Mouse (Mus musculus) hindbrain, postnatal 0 days (tissue): Measurements from ENCODE around the gene Prom1. TPM values are rescaled to one million over a fixed set of nuclear protein-coding genes. Genes with fewer than 3 reads are reported as not detected.
A peak's percentile ranks its signal among the peaks of the same experiment; 100 is the strongest.

Source experiments
- ATAC-seq: fragments of 200-750 bp; cut with Nextera tagmentation; 2 replicates; pipeline ENCODE4 v1.8.0; 2017; ENCODE audit warnings: mild to moderate bottlenecking, moderate TSS enrichment, moderate library complexity
- DNase-seq: peaks from one replicate; pipeline ENCODE4 v3.0.0-alpha.2; 2015; ENCODE audit warnings: low spot score
- H3K27ac ChIP-seq: fragments of 300-500 bp; sonication (generic); 2 replicates; pipeline ENCODE4 v1.5.1; 2014; ENCODE audit warnings: mild to moderate bottlenecking
- H3K27me3 ChIP-seq: fragments of 300-500 bp; sonication (generic); 2 replicates; pipeline ENCODE4 v1.6.1; 2014; ENCODE audit warnings: low read length, mixed read lengths; ENCODE audit not compliant: insufficient read depth
- H3K36me3 ChIP-seq: fragments of 300-500 bp; sonication (generic); 2 replicates; pipeline ENCODE4 v1.6.1; 2014; ENCODE audit warnings: low read length, mixed read lengths; ENCODE audit not compliant: insufficient read depth
- H3K4me1 ChIP-seq: fragments of 300-500 bp; sonication (generic); 2 replicates; pipeline ENCODE4 v1.6.1; 2014; ENCODE audit warnings: antibody characterized with exemption, low read length, mixed read lengths; ENCODE audit not compliant: insufficient read depth
- H3K4me2 ChIP-seq: fragments of 300-500 bp; sonication (generic); 2 replicates; pipeline ENCODE4 v1.6.1; 2014; ENCODE audit warnings: low read depth, mild to moderate bottlenecking, low read length, moderate library complexity, mixed read lengths
- H3K4me3 ChIP-seq: fragments of 300-500 bp; sonication (generic); 2 replicates; pipeline ENCODE4 v1.5.1; 2014; ENCODE audit warnings: low read length
- H3K9ac ChIP-seq: fragments of 300-500 bp; sonication (generic); replicated peaks from 2 replicates; pipeline ENCODE4 v1.6.1; 2014; ENCODE audit warnings: mild to moderate bottlenecking, low read length, moderate library complexity, mixed read lengths
- H3K9me3 ChIP-seq: fragments of 300-500 bp; sonication (generic); 2 replicates; pipeline ENCODE4 v1.6.1; 2016; ENCODE audit warnings: low read length, mixed read lengths
- CTCF ChIP-seq: IDR thresholded peaks from 2 replicates; pipeline ENCODE4 v1.5.1; 2016; ENCODE audit warnings: antibody characterized with exemption, control low read depth, low read depth
- WGBS: fragments of 180-500 bp; shearing (Covaris S2); extraction: QIAGEN DNeasy Blood & Tissue Kit; methylation state at CpG from one replicate; pipeline ENCODE4 v1.1.7; 2014; 5-methylcytosine and 5-hydroxymethylcytosine counted together
- polyA plus RNA-seq: library from polyadenylated mRNA; unstranded; fragments of >200 nt; fragmentation: Nextera tagmentation; extraction: Ambion mirVana; gene quantifications from 2 replicates; pipeline ENCODE4 v1.2.1, GENCODE M21; 2015
- total RNA-seq: library from RNA; depleted of rRNA; stranded (reverse); fragments of >200 nt; gene quantifications from 2 replicates; pipeline ENCODE4 v1.2.3, GENCODE M21; 2014

The Prom1 gene
- total and polyA plus RNA-seq, 2 experiments from 2014 or later, result 21.0 to 22.6 TPM

DNA sequence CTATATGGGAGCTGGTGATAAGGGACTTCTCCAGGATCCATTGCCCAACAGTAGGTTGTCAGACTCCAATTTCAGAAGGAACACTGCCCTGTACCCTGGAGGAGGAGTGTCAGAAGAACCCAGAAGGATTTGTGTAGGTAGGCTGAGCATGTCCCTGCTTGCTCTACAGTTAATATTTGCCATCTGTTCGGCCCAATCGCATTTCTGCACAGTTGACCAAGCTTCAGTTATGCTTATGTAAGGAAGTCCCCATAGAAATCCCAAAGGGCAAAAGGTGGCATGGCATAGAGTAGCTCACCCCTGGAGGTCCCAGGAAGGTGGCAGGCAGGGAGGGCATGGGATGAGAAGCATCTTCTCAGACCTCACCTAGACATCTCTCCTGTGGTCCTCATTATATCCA lies 19.6 kb upstream of the Prom1 start:
- Histone ChIP-seq H3K27ac (no peak overlapping the region), H3K4me3 (no peak overlapping the region), H3K27me3 (no peaks in the 10 kb centered on the region), H3K9me3 (no peaks in the 10 kb centered on the region), H3K9ac (no peak overlapping the region), H3K4me2 (no peak overlapping the region), H3K4me1 (no peaks in the 10 kb centered on the region), H3K36me3 (no peaks in the 10 kb centered on the region)
- no peak for TF ChIP-seq CTCF
- ATAC-seq (no peak), DNase-seq (no peak)
- 85% methylated on average over 2 of the region's 2 CpGs for WGBS

DNA sequence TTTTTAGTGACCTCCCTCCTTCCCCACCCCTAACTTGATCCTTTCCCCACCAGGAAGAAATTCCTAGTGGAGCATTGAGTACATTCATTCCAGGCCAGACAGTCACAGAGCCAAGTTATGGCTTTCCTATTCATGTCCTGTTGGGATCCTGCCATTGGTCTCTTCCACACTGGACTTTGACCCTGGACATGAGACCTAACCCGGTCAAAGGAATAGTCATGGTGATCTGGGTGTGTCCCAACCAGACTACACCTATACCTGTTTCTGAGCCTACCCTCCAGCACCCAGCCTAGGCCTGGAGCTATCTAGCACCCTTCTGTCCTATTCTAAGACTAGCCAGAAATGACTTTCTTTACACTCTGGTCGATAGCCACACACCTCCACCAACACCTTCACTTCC lies 11.3 kb upstream of the Prom1 start:
- Histone ChIP-seq H3K27ac (no peak overlapping the region), H3K27me3 (no peaks in the 10 kb centered on the region), H3K9ac (no peak overlapping the region), H3K9me3 (no peaks in the 10 kb centered on the region), H3K4me2 (no peak overlapping the region), H3K4me1 (no peaks in the 10 kb centered on the region), H3K4me3 (no peak overlapping the region), H3K36me3 (no peaks in the 10 kb centered on the region)
- WGBS, result 87% methylated on average over 2 of the region's 2 CpGs
- no peak for ATAC-seq
- no peak for TF ChIP-seq CTCF
- DNase-seq, result no peak

DNA sequence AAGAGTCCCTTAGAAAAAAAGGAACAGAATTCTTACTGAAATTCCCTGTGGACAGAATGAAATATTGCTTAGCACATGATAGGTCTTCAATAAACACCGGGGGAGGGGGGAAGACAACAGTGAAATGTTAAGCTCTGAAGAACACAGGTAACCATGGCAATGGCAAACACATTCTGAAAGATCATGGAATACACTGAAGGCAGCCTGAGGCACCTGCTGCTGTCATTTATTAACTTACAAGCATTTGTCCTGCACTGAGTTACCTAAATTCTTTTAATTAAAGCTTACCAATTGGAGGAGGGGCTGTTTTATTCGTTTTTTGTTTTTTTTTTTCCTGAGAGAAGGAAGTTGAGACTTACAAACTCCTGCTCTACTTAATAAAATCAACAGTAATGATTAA lies 7.3 kb upstream of the Prom1 start:
- no peaks in the 10 kb centered on the region for H3K4me1 ChIP-seq
- no peaks in the 10 kb centered on the region for H3K9me3 ChIP-seq
- H3K36me3 ChIP-seq, result no peaks in the 10 kb centered on the region
- ATAC-seq (no peak), DNase-seq (no peak)
- H3K9ac ChIP-seq, result no peak overlapping the region
- TF ChIP-seq CTCF, result no peak
- no peaks in the 10 kb centered on the region for H3K27me3 ChIP-seq
- 66% methylated on average over 2 of the region's 2 CpGs for WGBS
- no peak overlapping the region for H3K4me2 ChIP-seq
- no peak overlapping the region for H3K27ac ChIP-seq
- no peak overlapping the region for H3K4me3 ChIP-seq

DNA sequence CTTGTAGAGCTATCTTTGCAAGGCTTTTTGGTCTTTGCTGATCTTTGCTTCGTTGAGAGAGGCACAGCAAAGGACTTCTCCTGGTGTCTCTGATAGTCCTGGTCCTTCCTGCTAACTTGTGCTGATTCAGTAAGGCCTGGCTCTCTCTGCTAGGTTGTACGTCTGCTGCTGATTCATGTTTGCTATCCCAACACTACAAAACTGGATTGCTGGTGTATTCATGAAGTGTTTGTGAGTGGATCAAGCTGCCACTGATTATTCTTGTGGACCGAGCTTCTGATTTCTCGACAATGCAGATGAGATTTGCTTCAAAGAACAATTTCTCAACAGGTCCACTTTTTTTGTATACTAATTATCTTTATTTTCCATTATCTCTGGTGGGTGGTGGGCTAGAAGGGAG lies 6.3 kb upstream of the Prom1 start:
- ATAC-seq (no peak), DNase-seq (no peak)
- Histone ChIP-seq H3K27me3 (no peaks in the 10 kb centered on the region), H3K9ac (no peak overlapping the region), H3K4me1 (no peaks in the 10 kb centered on the region), H3K36me3 (no peaks in the 10 kb centered on the region), H3K27ac (no peak overlapping the region), H3K4me3 (no peak overlapping the region), H3K9me3 (no peaks in the 10 kb centered on the region), H3K4me2 (no peak overlapping the region)
- no peak for TF ChIP-seq CTCF
- 94% methylated on average over 4 of the region's 4 CpGs for WGBS

DNA sequence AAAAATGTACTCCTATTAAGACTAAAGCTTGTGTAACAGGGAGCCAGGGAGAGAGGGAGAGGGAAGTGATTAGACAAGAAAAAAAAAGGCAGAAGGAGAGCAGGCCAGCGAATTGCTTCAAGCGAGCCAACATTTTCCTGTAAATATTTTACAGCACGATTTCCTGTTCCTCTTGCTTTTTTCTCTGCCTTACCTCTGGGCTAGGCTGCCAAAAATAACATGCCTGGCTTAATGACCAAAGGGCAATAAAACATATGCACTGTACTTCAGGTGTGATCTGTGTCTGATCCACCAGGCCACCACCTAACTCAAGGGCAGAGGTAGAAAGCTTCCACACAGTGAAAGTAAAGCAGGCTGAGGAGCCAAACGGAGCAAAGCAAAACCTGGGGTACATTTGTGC lies 3.4 kb upstream of the Prom1 start:
- no peaks in the 10 kb centered on the region for H3K9me3 ChIP-seq
- no peaks in the 10 kb centered on the region for H3K4me1 ChIP-seq
- 62% methylated on average over 4 of the region's 4 CpGs for WGBS
- no peak overlapping the region for H3K27ac ChIP-seq
- DNase-seq (no peak), ATAC-seq (no peak)
- H3K4me2 ChIP-seq, result no peak overlapping the region
- no peak for TF ChIP-seq CTCF
- no peak overlapping the region for H3K9ac ChIP-seq
- no peak overlapping the region for H3K4me3 ChIP-seq
- H3K36me3 ChIP-seq, result no peaks in the 10 kb centered on the region
- no peaks in the 10 kb centered on the region for H3K27me3 ChIP-seq

DNA sequence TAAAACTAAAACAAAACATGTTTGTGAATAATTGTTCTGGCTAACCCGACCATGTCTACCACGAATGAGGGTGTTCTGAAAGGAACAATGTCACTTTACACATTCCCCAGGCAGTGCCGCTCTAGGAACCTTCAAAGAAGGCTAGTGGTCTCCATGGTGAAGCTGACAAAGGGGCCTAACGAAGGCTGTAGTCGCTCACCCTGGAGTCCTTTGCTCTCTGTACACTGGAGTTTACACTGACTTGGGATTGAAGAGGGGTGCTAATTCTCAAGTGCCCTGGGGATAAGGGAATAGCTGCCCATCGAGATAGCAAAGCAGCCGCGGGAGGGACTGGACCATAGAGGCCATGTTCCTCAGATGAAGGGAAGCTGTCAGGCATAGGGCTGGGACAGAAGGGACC lies 2.9 kb upstream of the Prom1 start:
- Histone ChIP-seq H3K9me3 (no peaks in the 10 kb centered on the region), H3K4me3 (no peak overlapping the region), H3K4me2 (no peak overlapping the region), H3K9ac (no peak overlapping the region), H3K4me1 (no peaks in the 10 kb centered on the region), H3K27ac (no peak overlapping the region), H3K27me3 (no peaks in the 10 kb centered on the region), H3K36me3 (no peaks in the 10 kb centered on the region)
- 24% methylated on average over 8 of the region's 8 CpGs for WGBS
- TF ChIP-seq CTCF, result no peak
- ATAC-seq, result no peak
- no peak for DNase-seq

DNA sequence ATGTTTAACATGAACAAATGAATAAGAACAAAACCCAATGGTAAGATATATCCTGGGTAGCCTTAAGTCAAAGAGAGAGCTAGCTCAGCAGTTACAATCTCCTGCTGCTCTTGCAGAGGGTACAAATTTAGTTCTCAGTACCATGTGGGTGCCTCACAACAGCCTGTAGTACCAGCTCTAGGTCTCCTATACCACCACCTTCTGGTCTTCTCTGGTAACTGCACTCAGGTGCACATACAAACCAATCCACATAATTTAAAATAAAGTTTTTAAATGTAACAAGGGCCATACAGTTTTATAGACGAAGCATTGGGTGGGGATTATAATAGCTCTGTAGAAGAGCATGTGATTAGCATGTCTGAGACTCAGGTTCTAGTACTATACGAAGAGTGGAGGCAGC lies 2.3 kb upstream of the Prom1 start:
- Histone ChIP-seq H3K4me1 (no peaks in the 10 kb centered on the region), H3K9me3 (no peaks in the 10 kb centered on the region), H3K4me2 (no peak overlapping the region), H3K36me3 (no peaks in the 10 kb centered on the region), H3K9ac (no peak overlapping the region), H3K27ac (no peak overlapping the region), H3K4me3 (no peak overlapping the region), H3K27me3 (no peaks in the 10 kb centered on the region)
- DNase-seq (peak; percentile 16), ATAC-seq (no peak)
- TF ChIP-seq CTCF, result peak; percentile 53
- 56% methylated on average over 2 of the region's 2 CpGs for WGBS

DNA sequence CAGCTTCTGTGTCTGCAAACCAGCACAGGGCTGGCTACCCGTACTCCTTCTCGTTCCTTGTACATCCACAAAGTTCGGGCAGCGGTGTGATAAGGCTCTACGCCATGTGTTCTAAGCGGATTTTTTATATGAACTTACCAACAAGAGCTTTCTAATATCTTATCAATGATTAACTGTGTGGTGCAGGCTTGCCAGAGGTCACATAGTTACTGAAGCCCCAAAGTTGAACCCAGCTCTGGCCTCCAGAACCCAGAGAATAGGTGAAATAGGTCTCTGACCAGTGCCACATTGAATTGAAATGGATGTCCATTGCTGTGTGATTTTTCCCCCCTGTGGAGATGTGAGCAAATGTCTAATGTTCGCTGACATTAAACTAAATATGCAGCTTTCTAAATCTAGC lies 1.3 kb upstream of the Prom1 start:
- H3K27me3 ChIP-seq, result no peaks in the 10 kb centered on the region
- DNase-seq (no peak), ATAC-seq (no peak)
- H3K9ac ChIP-seq, result no peak overlapping the region
- no peak overlapping the region for H3K4me3 ChIP-seq
- 98% methylated on average over 7 of the region's 7 CpGs for WGBS
- TF ChIP-seq CTCF, result no peak
- no peaks in the 10 kb centered on the region for H3K36me3 ChIP-seq
- H3K9me3 ChIP-seq, result no peaks in the 10 kb centered on the region
- H3K27ac ChIP-seq, result no peak overlapping the region
- H3K4me2 ChIP-seq, result no peak overlapping the region
- no peaks in the 10 kb centered on the region for H3K4me1 ChIP-seq
